Mouse (Mus musculus) heart, postnatal 0 days (tissue): Measurements from ENCODE around the gene Dctn3.
A peak's percentile ranks its signal among the peaks of the same experiment; 100 is the strongest.

ENCODE experiments used
- CTCF ChIP-seq: IDR thresholded peaks from 2 replicates; pipeline ENCODE4 v1.5.1; 2016; ENCODE audit warnings: antibody characterized with exemption, control low read depth, low read depth
- EP300 ChIP-seq: IDR thresholded peaks from 2 replicates; pipeline ENCODE4 v1.6.1; 2016; ENCODE audit warnings: antibody characterized with exemption, low read depth

DNA sequence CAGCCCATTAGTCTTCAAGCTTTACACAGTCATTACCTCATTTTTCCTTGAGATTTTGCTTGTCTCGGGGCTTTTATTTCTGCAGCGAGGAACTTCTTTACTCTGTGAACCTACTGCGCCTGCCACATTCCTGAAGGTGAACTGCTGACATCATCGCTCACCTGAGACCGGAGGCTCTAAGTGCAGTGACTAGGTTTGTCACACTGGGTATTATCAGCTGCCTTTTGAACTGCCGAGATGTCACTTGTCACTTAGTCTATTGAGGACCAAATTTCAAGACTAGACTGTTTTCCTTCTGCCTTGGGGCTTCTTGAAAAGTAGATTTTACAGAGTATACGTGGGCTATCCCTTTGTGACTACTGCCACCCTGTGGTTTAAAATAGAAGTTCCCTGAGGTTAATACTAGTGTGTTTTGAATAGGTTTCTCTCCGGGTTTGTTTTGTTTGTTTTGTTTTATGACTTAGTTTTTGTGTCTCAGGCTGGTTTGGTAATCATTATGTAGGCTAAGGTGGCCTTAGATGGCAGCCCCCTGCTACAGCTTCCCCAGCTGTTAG lies 14.7 kb downstream of the Dctn3 start:
- TF ChIP-seq CTCF (peak; percentile 66), EP300 (no peak)
